Mouse (Mus musculus) megakaryocyte, embryonic 14.5 days (primary cell): ENCODE results near the gene Vps37b.

Source experiments
- FLI1 ChIP-seq: IDR thresholded peaks from 2 replicates; pipeline ENCODE4 v1.6.1; 2012; ENCODE audit warnings: low read length, inconsistent platforms, mixed read lengths
- GATA1 ChIP-seq: IDR thresholded peaks from 3 replicates; pipeline ENCODE4 v1.6.1; 2012; ENCODE audit warnings: mixed read lengths, low read length, inconsistent platforms, borderline replicate concordance

- TF ChIP-seq GATA1 (no peak), FLI1 (no peak)
Observed at GRCm38 (mm10) chr5:123959018-123959417, 73.1 kb downstream of the Vps37b start.
